Mouse (Mus musculus): Measurements from ENCODE around the gene Adcy10. TPM values are rescaled to one million over a fixed set of nuclear protein-coding genes. Genes with fewer than 3 reads are reported as not detected.

Gene Adcy10
- total and polyA plus RNA-seq, 2 experiments from 2014 or later = 0.10 TPM; not detected in 1

DNA sequence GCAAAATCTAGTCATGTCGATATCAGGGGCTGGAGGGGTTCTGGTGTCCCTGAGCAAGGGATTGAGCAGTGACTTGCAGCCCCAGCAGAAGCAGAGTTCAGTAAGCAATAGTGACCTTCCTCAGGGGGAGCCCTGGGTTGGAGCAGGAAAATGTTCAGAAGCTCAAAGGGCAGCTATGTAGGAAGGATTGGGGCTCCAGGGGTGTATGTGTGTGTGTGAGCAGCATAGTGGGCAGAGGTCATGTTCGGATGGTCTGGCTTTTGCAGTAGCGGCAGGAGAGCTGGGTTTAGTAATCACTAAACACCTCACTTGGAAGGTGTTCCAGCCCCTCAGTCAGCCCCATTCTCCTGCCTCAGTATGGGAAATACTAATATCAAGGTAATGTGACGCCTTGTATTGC is 91.0 kb downstream of the Adcy10 start:
- no peaks in the 10 kb centered on the region for H3K27me3 ChIP-seq (ENCODE audit: insufficient read depth, low read length)
- no peaks in the 10 kb centered on the region for H3K36me3 ChIP-seq (ENCODE audit: insufficient read depth)
- ATAC-seq (no peak), DNase-seq (no peak)
- WGBS = 88% methylated on average over 4 of the region's 4 CpGs
- no peak overlapping the region for H3K4me2 ChIP-seq (ENCODE audit: low read depth)
- no peak for TF ChIP-seq CTCF (IDR thresholded peaks at IDR 0.05; ENCODE audit: low read depth)
- H3K27ac ChIP-seq (ENCODE audit: low read depth, low read length) = no peak overlapping the region
- H3K4me3 ChIP-seq (ENCODE audit: low read depth, low read length) = no peak overlapping the region
- no peak overlapping the region for H3K9ac ChIP-seq
- H3K4me1 ChIP-seq (ENCODE audit: insufficient read depth) = no peaks in the 10 kb centered on the region
- no peaks in the 10 kb centered on the region for H3K9me3 ChIP-seq (ENCODE audit: low read length)

DNA sequence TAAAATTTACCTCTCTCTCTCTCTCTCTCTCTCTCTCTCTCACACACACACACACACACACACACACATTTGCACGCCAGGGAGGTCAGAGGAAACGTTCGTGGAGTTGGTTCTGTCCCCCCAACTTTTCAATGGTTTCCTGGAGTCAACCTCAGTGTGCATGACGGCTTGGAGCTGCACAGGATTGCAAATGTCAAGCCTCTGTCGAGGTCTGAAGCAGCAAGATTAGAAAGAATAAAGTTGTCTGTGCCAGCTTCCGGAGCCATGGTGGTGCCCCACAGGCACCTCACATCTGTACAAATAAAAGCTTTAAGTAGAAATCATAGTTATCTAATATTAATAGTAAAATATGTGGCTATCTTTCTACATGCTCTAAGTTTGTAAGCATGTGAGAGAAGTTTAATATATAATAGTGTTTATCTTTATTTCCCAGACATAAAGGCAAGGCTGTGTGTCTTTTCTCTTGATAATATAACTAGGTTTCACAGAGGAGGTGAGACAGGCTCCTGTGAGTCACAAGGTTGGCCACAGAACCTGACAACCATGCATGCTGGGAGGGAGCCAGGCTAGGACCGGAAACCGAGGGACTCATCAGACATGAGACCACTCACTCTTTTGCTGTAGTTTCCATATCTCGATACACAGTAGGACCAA is 91.6 kb downstream of the Adcy10 start:
- H3K4me2 ChIP-seq (ENCODE audit: low read depth) = no peak overlapping the region
- H3K27ac ChIP-seq (ENCODE audit: low read depth, low read length) = no peak overlapping the region
- no peaks in the 10 kb centered on the region for H3K9me3 ChIP-seq (ENCODE audit: low read length)
- no peaks in the 10 kb centered on the region for H3K36me3 ChIP-seq (ENCODE audit: insufficient read depth)
- no peak for ATAC-seq
- 81% methylated on average over 9 of the region's 9 CpGs for WGBS
- no peak overlapping the region for H3K9ac ChIP-seq
- H3K4me1 ChIP-seq (ENCODE audit: insufficient read depth) = no peaks in the 10 kb centered on the region
- no peak overlapping the region for H3K4me3 ChIP-seq (ENCODE audit: low read depth, low read length)
- no peak for DNase-seq
- no peaks in the 10 kb centered on the region for H3K27me3 ChIP-seq (ENCODE audit: insufficient read depth, low read length)
- no peak for TF ChIP-seq CTCF (IDR thresholded peaks at IDR 0.05; ENCODE audit: low read depth)

DNA sequence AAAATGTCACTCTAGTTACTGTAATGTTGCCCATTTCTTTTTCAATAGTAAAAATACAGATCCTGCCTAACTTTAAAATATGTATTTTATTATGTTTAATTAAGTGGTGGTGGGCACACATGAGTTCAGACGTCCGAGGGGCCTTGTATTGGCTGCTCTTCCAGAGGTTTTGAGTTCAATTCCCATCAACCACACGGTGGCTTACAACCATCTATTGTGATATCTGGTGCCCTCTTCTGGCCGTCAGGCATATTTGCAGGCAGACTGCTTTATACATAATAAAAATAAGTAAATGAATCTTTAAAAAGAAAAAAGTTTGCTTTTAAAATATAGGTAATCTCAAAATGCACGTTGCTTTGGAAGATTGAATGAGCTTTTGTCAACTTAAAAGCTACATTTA is 94.3 kb downstream of the Adcy10 start:
- Histone ChIP-seq H3K27me3 (ENCODE audit: insufficient read depth, low read length) (no peaks in the 10 kb centered on the region), H3K4me1 (ENCODE audit: insufficient read depth) (no peaks in the 10 kb centered on the region), H3K36me3 (ENCODE audit: insufficient read depth) (no peaks in the 10 kb centered on the region), H3K9me3 (ENCODE audit: low read length) (no peaks in the 10 kb centered on the region), H3K27ac (ENCODE audit: low read depth, low read length) (no peak overlapping the region), H3K9ac (no peak overlapping the region), H3K4me2 (ENCODE audit: low read depth) (no peak overlapping the region), H3K4me3 (ENCODE audit: low read depth, low read length) (no peak overlapping the region)
- 56% methylated on average over 5 of the region's 5 CpGs for WGBS
- no peak for ATAC-seq
- peak; percentile 25; the same call in 1 of the 2 replicates for TF ChIP-seq CTCF (IDR thresholded peaks at IDR 0.05; ENCODE audit: low read depth)
- DNase-seq = no peak

GRCm38 (mm10) chr1:165581255-165581654 is 96.3 kb downstream of the Adcy10 start:
- Histone ChIP-seq H3K4me2 (ENCODE audit: low read depth) (no peak overlapping the region), H3K9me3 (ENCODE audit: low read length) (no peaks in the 10 kb centered on the region), H3K4me1 (ENCODE audit: insufficient read depth) (no peaks in the 10 kb centered on the region), H3K9ac (no peak overlapping the region), H3K4me3 (ENCODE audit: low read depth, low read length) (no peak overlapping the region), H3K27ac (ENCODE audit: low read depth, low read length) (no peak overlapping the region), H3K36me3 (ENCODE audit: insufficient read depth) (no peaks in the 10 kb centered on the region), H3K27me3 (ENCODE audit: insufficient read depth, low read length) (no peaks in the 10 kb centered on the region)
- TF ChIP-seq CTCF (IDR thresholded peaks at IDR 0.05; ENCODE audit: low read depth) = no peak
- WGBS = 95% methylated on average over 3 of the region's 3 CpGs
- DNase-seq = no peak
- ATAC-seq = no peak

- TF ChIP-seq CTCF (IDR thresholded peaks at IDR 0.05; ENCODE audit: low read depth) = peak; percentile 86
- DNase-seq (peak; percentile 76), ATAC-seq (peak; percentile 78)
- no peaks in the 10 kb centered on the region for H3K36me3 ChIP-seq (ENCODE audit: insufficient read depth)
- no peak overlapping the region for H3K4me3 ChIP-seq (ENCODE audit: low read depth, low read length)
- H3K27me3 ChIP-seq (ENCODE audit: insufficient read depth, low read length) = no peaks in the 10 kb centered on the region
- WGBS = 34% methylated on average over 12 of the region's 12 CpGs
- H3K9ac ChIP-seq = no peak overlapping the region
- no peaks in the 10 kb centered on the region for H3K9me3 ChIP-seq (ENCODE audit: low read length)
- no peak overlapping the region for H3K4me2 ChIP-seq (ENCODE audit: low read depth)
- H3K27ac ChIP-seq (ENCODE audit: low read depth, low read length) = no peak overlapping the region
- H3K4me1 ChIP-seq (ENCODE audit: insufficient read depth) = no peaks in the 10 kb centered on the region
Measured at GRCm38 (mm10) chr1:165583529-165584184, 98.7 kb downstream of the Adcy10 start.

- no peaks in the 10 kb centered on the region for H3K4me1 ChIP-seq (ENCODE audit: insufficient read depth)
- TF ChIP-seq CTCF (IDR thresholded peaks at IDR 0.05; ENCODE audit: low read depth) = no peak
- H3K36me3 ChIP-seq (ENCODE audit: insufficient read depth) = 0 out of 2 replicates have a peak, but pooled peaks cover 2% of the 10 kb centered on the region
- WGBS = 70% methylated on average over 14 of the region's 14 CpGs
- no peak overlapping the region for H3K27ac ChIP-seq (ENCODE audit: low read depth, low read length)
- no peak for ATAC-seq
- no peak overlapping the region for H3K9ac ChIP-seq
- H3K27me3 ChIP-seq (ENCODE audit: insufficient read depth, low read length) = no peaks in the 10 kb centered on the region
- H3K4me3 ChIP-seq (ENCODE audit: low read depth, low read length) = no peak overlapping the region
- no peak overlapping the region for H3K4me2 ChIP-seq (ENCODE audit: low read depth)
- no peak for DNase-seq
- no peaks in the 10 kb centered on the region for H3K9me3 ChIP-seq (ENCODE audit: low read length)
Measured at GRCm38 (mm10) chr1:165585389-165586104, 100.6 kb downstream of the Adcy10 start.

DNA sequence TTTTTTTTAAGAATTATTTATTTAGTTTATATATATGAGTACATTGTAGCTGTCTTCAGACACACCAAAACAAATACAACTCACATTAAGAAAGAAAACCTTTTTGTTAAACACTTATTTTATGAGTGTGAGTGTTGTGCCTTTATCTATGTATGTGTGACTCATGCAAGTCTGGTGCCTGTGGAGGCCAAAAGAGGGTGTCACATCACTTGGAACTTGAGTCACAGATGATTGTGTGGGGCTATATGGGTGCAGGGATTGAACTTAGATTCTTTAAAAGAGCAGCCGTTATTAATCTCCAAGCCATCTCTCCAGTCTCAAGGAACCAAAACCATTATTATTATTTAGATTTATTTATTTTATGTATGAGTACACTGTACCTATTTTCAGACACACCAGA is 101.4 kb downstream of the Adcy10 start:
- Histone ChIP-seq H3K36me3 (ENCODE audit: insufficient read depth) (0 out of 2 replicates have a peak, but pooled peaks cover 5% of the 10 kb centered on the region), H3K4me2 (ENCODE audit: low read depth) (no peak overlapping the region), H3K9me3 (ENCODE audit: low read length) (no peaks in the 10 kb centered on the region), H3K27me3 (ENCODE audit: insufficient read depth, low read length) (no peaks in the 10 kb centered on the region), H3K4me1 (ENCODE audit: insufficient read depth) (no peaks in the 10 kb centered on the region), H3K9ac (no peak overlapping the region), H3K27ac (ENCODE audit: low read depth, low read length) (no peak overlapping the region), H3K4me3 (ENCODE audit: low read depth, low read length) (no peak overlapping the region)
- ATAC-seq = no peak
- DNase-seq = no peak
- WGBS = 95% methylated on average over 1 of the region's 1 CpGs
- no peak for TF ChIP-seq CTCF (IDR thresholded peaks at IDR 0.05; ENCODE audit: low read depth)
